Mouse (Mus musculus): ENCODE measurements around the gene Cstf1.

- no peak for TF ChIP-seq TCF12 (IDR thresholded peaks at IDR 0.05; ENCODE audit: insufficient read depth, poor library complexity, severe bottlenecking)
- TF ChIP-seq POLR2A (IDR thresholded peaks at IDR 0.05; ENCODE audit: insufficient read length, low read depth), result no peak
- no peak for TF ChIP-seq USF1 (IDR thresholded peaks at IDR 0.05; ENCODE audit: low read depth)
- TF ChIP-seq MYOG (IDR thresholded peaks at IDR 0.05; ENCODE audit: control insufficient read depth in 1 of 3, insufficient read depth in 1 of 3, insufficient read length in 2 of 3, low read depth in 2 of 3), result no peak
- TF ChIP-seq E2F4 (IDR thresholded peaks at IDR 0.05; ENCODE audit: insufficient read depth), result no peak
- no peak for TF ChIP-seq SRF (IDR thresholded peaks at IDR 0.05; ENCODE audit: control insufficient read depth, insufficient read length, low read depth)
- TF ChIP-seq MYOD1 (IDR thresholded peaks at IDR 0.05; ENCODE audit: control insufficient read depth in 1 of 3, insufficient read length in 2 of 3, low read depth in 2 of 3), result no peak
- TF ChIP-seq REST (IDR thresholded peaks at IDR 0.05; ENCODE audit: insufficient read depth, insufficient read length), result no peak
- no peak for TF ChIP-seq MAX (IDR thresholded peaks at IDR 0.05; ENCODE audit: low read depth)
- TF ChIP-seq CEBPB (IDR thresholded peaks at IDR 0.05; ENCODE audit: insufficient read depth, poor library complexity, severe bottlenecking), result no peak
Observed at GRCm38 (mm10) chr2:172371258-172371657, 777 bp downstream of the Cstf1 start.
